Mouse (Mus musculus) stomach, embryonic 16.5 days (tissue): Measurements from ENCODE around the gene Fibp. TPM values are rescaled to one million over a fixed set of nuclear protein-coding genes. Genes with fewer than 3 reads are reported as not detected.
A peak's percentile ranks its signal among the peaks of the same experiment; 100 is the strongest.

ENCODE experiments used
- ATAC-seq: fragments of 200-750 bp; cut with Nextera tagmentation; 2 replicates; pipeline ENCODE4 v1.8.0; 2017; ENCODE audit warnings: moderate number of reproducible peaks, moderate TSS enrichment; ENCODE audit not compliant: insufficient read depth, low FRiP score
- H3K27ac ChIP-seq: fragments of 300-500 bp; sonication (generic); 2 replicates; pipeline ENCODE4 v1.5.1; 2014; ENCODE audit warnings: low read length
- H3K27me3 ChIP-seq: fragments of 300-500 bp; sonication (generic); 2 replicates; pipeline ENCODE4 v1.6.1; 2014; ENCODE audit warnings: low read length, control low read depth, mixed read lengths; ENCODE audit not compliant: control insufficient read depth, insufficient read depth
- H3K36me3 ChIP-seq: fragments of 300-500 bp; sonication (generic); 2 replicates; pipeline ENCODE4 v1.6.1; 2014; ENCODE audit warnings: low read length; ENCODE audit not compliant: control insufficient read depth, insufficient read depth
- H3K4me1 ChIP-seq: fragments of 300-500 bp; sonication (generic); 2 replicates; pipeline ENCODE4 v1.6.1; 2014; ENCODE audit warnings: low read length, control low read depth, mixed read lengths; ENCODE audit not compliant: control insufficient read depth, insufficient read depth
- H3K4me2 ChIP-seq: fragments of 300-500 bp; sonication (generic); 2 replicates; pipeline ENCODE4 v1.6.1; 2014; ENCODE audit warnings: low read depth, low read length, mixed read lengths
- H3K4me3 ChIP-seq: fragments of 300-500 bp; sonication (generic); replicated peaks from 2 replicates; pipeline ENCODE4 v1.5.1; 2014; ENCODE audit warnings: mild to moderate bottlenecking, low read length
- H3K9ac ChIP-seq: fragments of 300-500 bp; sonication (generic); 2 replicates; pipeline ENCODE4 v1.6.1; 2014; ENCODE audit warnings: low read length
- H3K9me3 ChIP-seq: fragments of 300-500 bp; sonication (generic); replicated peaks from 2 replicates; pipeline ENCODE4 v1.6.1; 2016; ENCODE audit warnings: low read length, control low read depth; ENCODE audit not compliant: control insufficient read depth
- WGBS: fragments of 180-500 bp; shearing (Covaris S2); extraction: QIAGEN DNeasy Blood & Tissue Kit; methylation state at CpG from one replicate; pipeline ENCODE4 v1.1.7; 2014; 5-methylcytosine and 5-hydroxymethylcytosine counted together
- polyA plus RNA-seq: library from polyadenylated mRNA; unstranded; fragments of >200 nt; fragmentation: Nextera tagmentation; extraction: Ambion mirVana; gene quantifications from 2 replicates; pipeline ENCODE4 v1.2.1, GENCODE M21; 2015

Fibp gene
- polyA plus RNA-seq, 1 experiment from 2014 or later: 98.3 TPM

- Histone ChIP-seq H3K36me3 (0 out of 2 replicates have a peak, but pooled peaks cover 15% of the 10 kb centered on the region), H3K4me2 (no peak overlapping the region), H3K4me1 (no peaks in the 10 kb centered on the region), H3K27me3 (no peaks in the 10 kb centered on the region), H3K4me3 (no peak overlapping the region), H3K9me3 (no peaks in the 10 kb centered on the region), H3K27ac (no peak overlapping the region), H3K9ac (no peak overlapping the region)
- 87% methylated on average over 10 of the region's 10 CpGs for WGBS
- ATAC-seq: no peak
Observed at GRCm38 (mm10) chr19:5481398-5481797, 21.0 kb downstream of the Fibp start.

GRCm38 (mm10) chr19:5483386-5484359 lies 23.3 kb downstream of the Fibp start:
- Histone ChIP-seq H3K4me2 (no peak overlapping the region), H3K9me3 (no peaks in the 10 kb centered on the region), H3K36me3 (0 out of 2 replicates have a peak, but pooled peaks cover 15% of the 10 kb centered on the region), H3K4me3 (no peak overlapping the region), H3K9ac (no peak overlapping the region), H3K4me1 (peaks cover 9% of the 10 kb centered on the region), H3K27me3 (no peaks in the 10 kb centered on the region), H3K27ac (no peak overlapping the region)
- WGBS: 92% methylated on average over 19 of the region's 19 CpGs
- ATAC-seq: no peak

GRCm38 (mm10) chr19:5484496-5484895 lies 24.1 kb downstream of the Fibp start:
- ATAC-seq: no peak
- no peak overlapping the region for H3K4me2 ChIP-seq
- H3K36me3 ChIP-seq: 0 out of 2 replicates have a peak, but pooled peaks cover 15% of the 10 kb centered on the region

GRCm38 (mm10) chr19:5485371-5485770 lies 25.0 kb downstream of the Fibp start:
- Histone ChIP-seq H3K9ac (no peak overlapping the region), H3K9me3 (no peaks in the 10 kb centered on the region), H3K4me3 (no peak overlapping the region), H3K27ac (no peak overlapping the region), H3K4me1 (peaks cover 18% of the 10 kb centered on the region), H3K36me3 (0 out of 2 replicates have a peak, but pooled peaks cover 15% of the 10 kb centered on the region), H3K27me3 (no peaks in the 10 kb centered on the region), H3K4me2 (no peak overlapping the region)
- 89% methylated on average over 8 of the region's 8 CpGs for WGBS
- no peak for ATAC-seq

More at GRCm38 (mm10) chr19:5484496-5484895, 24.1 kb downstream of the Fibp start:
- no peaks in the 10 kb centered on the region for H3K9me3 ChIP-seq
- H3K9ac ChIP-seq: no peak overlapping the region
- H3K27ac ChIP-seq: no peak overlapping the region
- no peaks in the 10 kb centered on the region for H3K27me3 ChIP-seq
- H3K4me3 ChIP-seq: no peak overlapping the region
- H3K4me1 ChIP-seq: peaks cover 15% of the 10 kb centered on the region
- 86% methylated on average over 5 of the region's 5 CpGs for WGBS

- 0 out of 2 replicates have a peak, but pooled peaks cover 15% of the 10 kb centered on the region for H3K36me3 ChIP-seq
- ATAC-seq: no peak
- H3K27me3 ChIP-seq: no peaks in the 10 kb centered on the region
- H3K27ac ChIP-seq: no peak overlapping the region
- peaks cover 18% of the 10 kb centered on the region for H3K4me1 ChIP-seq
- 90% methylated on average over 7 of the region's 7 CpGs for WGBS
- H3K4me3 ChIP-seq: no peak overlapping the region
- H3K4me2 ChIP-seq: no peak overlapping the region
- H3K9ac ChIP-seq: no peak overlapping the region
- H3K9me3 ChIP-seq: no peaks in the 10 kb centered on the region
Observed at GRCm38 (mm10) chr19:5485821-5486220, 25.4 kb downstream of the Fibp start.

GRCm38 (mm10) chr19:5486286-5486685 lies 25.9 kb downstream of the Fibp start:
- WGBS: 68% methylated on average over 8 of the region's 8 CpGs
- Histone ChIP-seq H3K27ac (no peak overlapping the region), H3K27me3 (no peaks in the 10 kb centered on the region), H3K36me3 (0 out of 2 replicates have a peak, but pooled peaks cover 15% of the 10 kb centered on the region), H3K4me1 (peaks cover 18% of the 10 kb centered on the region), H3K9ac (no peak overlapping the region), H3K9me3 (no peaks in the 10 kb centered on the region), H3K4me2 (no peak overlapping the region), H3K4me3 (no peak overlapping the region)
- no peak for ATAC-seq

- no peak overlapping the region for H3K27ac ChIP-seq
Observed at GRCm38 (mm10) chr19:5486771-5487170, 26.4 kb downstream of the Fibp start.

GRCm38 (mm10) chr19:5487768-5488550 lies 27.5 kb downstream of the Fibp start, which contains the start of gene Mus81:
Mus81 (minus strand) TSS chr19:5488402.
- Histone ChIP-seq H3K27ac (peak within 1 kb of the TSS; percentile 100), H3K36me3 (peaks cover 14% of the 10 kb centered on the region; the same call in 1 of the 2 replicates), H3K27me3 (no peaks in the 10 kb centered on the region), H3K9me3 (no peaks in the 10 kb centered on the region), H3K9ac (peak within 1 kb of the TSS; percentile 83), H3K4me3 (peak within 1 kb of the TSS; percentile 63), H3K4me2 (peak within 1 kb of the TSS; percentile 93), H3K4me1 (peaks cover 28% of the 10 kb centered on the region)
- ATAC-seq: peak; percentile 77
- WGBS: under 1% methylated on average over 39 of the region's 39 CpGs

More at GRCm38 (mm10) chr19:5486771-5487170, 26.4 kb downstream of the Fibp start:
- no peaks in the 10 kb centered on the region for H3K27me3 ChIP-seq
- ATAC-seq: no peak
- H3K4me3 ChIP-seq: no peak overlapping the region
- no peak overlapping the region for H3K9ac ChIP-seq
- 76% methylated on average over 4 of the region's 4 CpGs for WGBS
- 0 out of 2 replicates have a peak, but pooled peaks cover 15% of the 10 kb centered on the region for H3K36me3 ChIP-seq
- peaks cover 19% of the 10 kb centered on the region for H3K4me1 ChIP-seq
- no peaks in the 10 kb centered on the region for H3K9me3 ChIP-seq
- 0 out of 2 replicates have a peak overlapping the region, but pooled peaks have one; percentile 93 for H3K4me2 ChIP-seq
